Mouse (Mus musculus) 3T3-L1 (cell line): ENCODE measurements around the gene Foxc1.

Experiments
- DNase-seq: peaks from one replicate; pipeline ENCODE4 v3.0.0-alpha.2; 2015; ENCODE audit warnings: low read depth, low spot score

The Foxc1 gene

DNA sequence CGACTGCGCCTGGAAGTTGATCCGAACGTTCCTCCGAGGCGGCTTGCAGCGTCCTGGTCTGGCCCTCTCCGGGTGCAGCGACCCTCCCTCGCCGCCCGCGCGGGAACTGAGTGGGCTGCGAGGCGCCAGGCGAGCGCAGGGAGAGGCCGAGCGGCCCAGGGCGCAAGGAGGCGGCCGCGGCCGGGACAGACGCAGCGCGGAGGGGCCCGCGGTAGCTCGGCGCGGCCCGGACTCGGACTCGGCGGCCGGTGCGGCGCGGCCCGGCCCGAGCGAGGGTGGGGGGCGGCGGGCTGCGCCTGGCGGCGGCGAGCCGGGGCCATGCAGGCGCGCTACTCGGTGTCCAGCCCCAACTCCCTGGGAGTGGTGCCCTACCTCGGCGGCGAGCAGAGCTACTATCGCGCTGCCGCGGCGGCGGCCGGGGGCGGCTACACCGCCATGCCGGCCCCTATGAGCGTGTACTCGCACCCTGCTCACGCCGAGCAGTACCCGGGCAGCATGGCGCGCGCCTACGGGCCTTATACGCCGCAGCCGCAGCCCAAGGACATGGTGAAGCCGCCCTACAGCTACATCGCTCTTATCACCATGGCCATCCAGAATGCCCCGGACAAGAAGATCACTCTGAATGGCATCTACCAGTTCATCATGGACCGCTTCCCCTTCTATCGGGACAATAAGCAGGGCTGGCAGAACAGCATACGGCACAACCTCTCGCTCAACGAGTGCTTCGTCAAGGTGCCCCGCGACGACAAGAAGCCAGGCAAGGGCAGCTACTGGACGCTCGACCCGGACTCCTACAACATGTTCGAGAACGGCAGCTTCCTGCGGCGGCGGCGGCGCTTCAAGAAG lies 680 bp downstream of the Foxc1 start:
- peak; percentile 50 for DNase-seq

GRCm38 (mm10) chr13:31807736-31808115 lies 1.3 kb downstream of the Foxc1 start:
- no peak for DNase-seq

GRCm38 (mm10) chr13:31808116-31808803 lies 1.8 kb downstream of the Foxc1 start:
- peak; percentile 66 for DNase-seq

DNA sequence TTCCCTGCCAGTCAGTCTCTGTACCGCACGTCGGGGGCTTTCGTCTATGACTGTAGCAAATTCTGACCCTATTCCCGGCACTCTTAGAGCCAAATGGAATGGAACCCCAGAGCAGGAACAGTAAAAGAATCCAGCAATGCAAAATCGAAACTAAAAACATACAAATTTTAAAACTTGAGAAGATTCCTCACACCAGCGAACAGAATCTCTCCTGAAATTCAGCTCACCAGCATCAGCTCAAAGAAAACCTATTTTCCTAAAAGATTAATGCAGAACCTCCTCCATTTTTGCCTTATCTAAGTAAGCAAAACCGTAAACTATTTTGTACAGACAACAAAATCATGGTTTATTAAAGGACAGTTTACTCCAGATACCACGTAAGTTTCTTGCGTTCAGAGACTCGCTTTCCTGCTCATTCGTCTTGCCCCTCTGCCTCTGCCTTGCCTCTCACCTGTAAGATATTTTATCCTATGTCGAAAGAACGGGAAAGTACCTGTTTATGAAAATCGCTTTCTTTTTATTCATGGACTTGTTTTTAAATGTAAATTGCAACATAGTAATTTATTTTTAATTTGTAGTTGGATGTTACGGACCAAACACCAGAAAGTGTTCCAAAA lies 2.5 kb downstream of the Foxc1 start:
- DNase-seq: peak; percentile 50

GRCm38 (mm10) chr13:31809701-31810100 lies 3.3 kb downstream of the Foxc1 start:
- DNase-seq: peak; percentile 45

DNA sequence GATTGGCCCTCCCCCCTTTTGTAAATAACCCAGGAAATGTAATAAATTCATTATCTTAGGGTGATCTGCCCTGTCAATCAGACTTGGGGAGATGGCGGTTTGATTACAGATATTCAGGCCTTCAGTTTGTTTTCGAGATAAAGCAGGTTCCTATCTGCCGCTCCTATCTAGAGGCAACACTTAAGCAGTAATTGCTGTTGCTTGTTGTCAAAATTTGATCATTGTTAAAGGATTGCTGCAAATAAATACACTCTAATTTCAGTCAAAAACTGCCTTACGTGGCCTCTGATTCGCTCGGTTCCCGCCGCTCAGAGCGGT lies 3.9 kb downstream of the Foxc1 start:
- DNase-seq: no peak

DNA sequence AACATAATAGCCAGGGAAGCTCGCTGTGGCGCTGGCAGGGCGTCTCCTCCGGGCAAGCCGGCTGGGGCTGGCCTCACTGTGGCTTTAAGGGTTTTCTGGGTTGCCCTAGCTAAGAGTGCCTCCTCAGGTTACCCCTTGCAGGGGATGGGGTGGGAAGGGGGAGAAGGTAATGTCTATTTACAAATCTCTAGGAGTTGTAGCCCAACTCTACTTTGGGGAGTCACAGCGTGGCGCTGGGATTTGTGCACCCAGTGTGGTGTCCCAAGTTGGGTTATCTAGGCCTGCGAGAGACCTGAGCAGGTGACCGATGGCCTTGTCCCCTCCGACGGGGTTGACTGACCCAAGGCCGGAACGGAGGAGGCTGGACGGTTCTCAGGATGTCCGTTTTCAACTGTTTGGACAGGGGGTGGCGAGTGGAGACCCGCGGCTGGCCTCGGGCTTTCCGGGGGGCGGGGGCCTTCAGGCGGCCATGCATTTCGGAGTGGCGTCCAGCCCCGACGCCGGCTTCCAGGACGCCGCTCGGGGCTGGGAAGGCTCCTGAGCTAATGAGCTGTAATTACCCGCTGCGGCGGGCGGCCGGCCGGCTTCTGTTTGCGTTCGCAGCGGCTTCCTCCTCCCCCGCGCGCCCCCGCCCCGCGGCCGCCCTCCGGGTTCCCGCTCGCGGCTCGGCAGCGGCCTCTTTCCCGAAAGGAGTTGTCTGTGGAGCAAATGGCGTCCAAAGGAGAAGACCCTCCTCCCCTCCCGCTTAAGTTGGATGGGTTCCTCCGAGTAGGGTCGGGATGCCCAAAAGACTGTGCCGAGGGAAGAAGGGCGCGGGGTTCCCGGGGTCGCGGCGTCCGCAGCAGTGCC lies 4.5 kb downstream of the Foxc1 start:
- no peak for DNase-seq

GRCm38 (mm10) chr13:31811542-31812021 lies 5.1 kb downstream of the Foxc1 start:
- no peak for DNase-seq

- DNase-seq: no peak
These were observed 6.3 kb downstream of the Foxc1 start for GRCm38 (mm10) chr13:31812701-31813100.

- DNase-seq: no peak
These were observed 9.1 kb downstream of the Foxc1 start for GRCm38 (mm10) chr13:31815383-31816003.

GRCm38 (mm10) chr13:31818337-31818736 lies 11.9 kb downstream of the Foxc1 start:
- DNase-seq: no peak

- no peak for DNase-seq
These were observed 13.4 kb downstream of the Foxc1 start for GRCm38 (mm10) chr13:31819664-31820405.

DNA sequence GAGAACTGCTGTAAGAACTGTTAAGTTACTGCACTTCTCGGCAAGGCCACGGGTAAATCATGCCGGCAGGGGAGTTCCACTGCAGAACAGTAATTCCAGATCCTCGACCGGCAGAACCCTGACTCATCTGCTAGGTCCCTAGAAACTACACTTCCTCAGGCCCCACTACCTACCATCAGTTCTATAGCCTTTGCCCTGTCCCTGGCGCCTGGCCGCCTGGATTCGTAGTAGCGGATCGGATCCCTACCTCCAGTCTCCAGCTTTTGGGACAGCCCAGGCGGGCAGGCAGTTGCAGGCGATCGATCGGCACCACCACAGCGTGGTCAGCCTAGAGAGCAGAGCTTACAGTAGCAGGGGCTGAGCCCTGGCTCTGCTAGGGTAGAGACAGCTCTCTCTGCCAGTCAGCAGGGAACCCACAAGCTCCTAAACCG lies 14.2 kb downstream of the Foxc1 start:
- peak; percentile 60 for DNase-seq

GRCm38 (mm10) chr13:31821050-31821449 lies 14.6 kb downstream of the Foxc1 start:
- no peak for DNase-seq

GRCm38 (mm10) chr13:31823316-31823715 lies 16.9 kb downstream of the Foxc1 start:
- no peak for DNase-seq

- no peak for DNase-seq
These were observed 18.7 kb downstream of the Foxc1 start for GRCm38 (mm10) chr13:31825180-31825579.

DNA sequence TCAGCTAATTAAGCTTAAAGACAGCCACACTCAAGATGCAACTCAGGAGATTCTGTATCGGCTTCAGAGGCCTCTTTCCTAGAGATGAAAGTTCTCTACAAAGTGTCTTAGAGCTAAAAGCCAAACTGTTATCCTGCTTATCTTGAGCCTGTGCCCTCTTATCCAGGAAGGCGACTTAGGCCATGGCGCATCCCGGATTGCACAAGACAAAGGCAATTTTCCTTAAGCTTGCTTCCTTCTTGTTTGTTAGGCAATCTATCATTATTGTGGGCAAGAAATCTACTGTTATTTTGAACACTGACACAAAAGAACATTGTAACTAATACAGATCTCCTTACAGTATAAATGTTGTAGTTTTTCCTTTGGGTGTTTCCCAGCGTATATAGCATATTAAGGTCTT lies 20.7 kb downstream of the Foxc1 start:
- no peak for DNase-seq

DNA sequence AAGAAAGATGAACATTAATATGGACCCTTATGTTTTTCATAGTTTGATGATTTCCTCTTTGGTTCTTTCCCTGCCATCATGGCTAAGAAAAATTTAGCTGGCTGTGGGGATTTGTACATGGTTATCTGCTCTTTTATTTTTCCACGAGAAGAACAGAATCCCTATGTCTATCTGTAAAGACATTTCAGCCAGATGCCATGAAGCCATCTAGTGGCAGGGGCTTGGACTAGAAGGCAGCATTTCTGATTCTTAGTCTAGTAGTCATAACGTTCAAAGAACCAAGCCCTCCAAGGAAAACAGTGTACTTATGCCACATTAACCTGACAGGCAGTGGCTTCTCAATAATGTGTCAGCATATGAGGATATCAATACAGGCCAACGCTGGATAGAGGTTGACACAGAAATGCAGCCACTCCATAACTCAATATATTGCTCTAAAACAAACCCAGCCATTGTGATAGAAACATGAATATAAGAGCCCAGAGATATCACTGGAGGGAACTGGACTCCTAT lies 21.4 kb downstream of the Foxc1 start:
- DNase-seq: no peak

- no peak for DNase-seq
These were observed 22.0 kb downstream of the Foxc1 start for GRCm38 (mm10) chr13:31828446-31828845.

DNA sequence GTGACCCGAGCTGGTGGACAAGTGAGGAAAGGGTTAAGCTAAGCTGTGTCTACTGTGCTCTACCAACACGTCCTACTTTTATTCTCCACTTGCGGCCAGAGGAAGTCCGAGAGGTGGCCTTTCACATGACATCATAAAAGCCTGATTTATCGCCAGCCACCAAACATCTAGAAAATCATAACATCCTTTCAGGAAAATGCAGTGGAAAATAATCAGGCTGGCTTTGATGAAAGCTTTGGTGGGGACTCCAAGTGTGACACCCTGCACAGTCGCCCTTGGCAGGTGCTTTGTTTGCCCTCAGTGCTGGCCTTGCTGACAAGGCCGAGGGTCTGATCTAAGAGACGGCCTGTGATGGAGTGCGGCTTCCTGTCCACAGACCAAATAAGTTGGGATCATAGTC lies 23.9 kb downstream of the Foxc1 start:
- no peak for DNase-seq
